ENCODE assay signal across 18 mouse cellular contexts in genomic region chr8:105454088-105454487, GRCm38 (mm10). TPM values are rescaled to one million over a fixed set of nuclear protein-coding genes. Genes with fewer than 3 reads are reported as not detected.
DNase-seq lines count a peak whose midpoint lies in the region; ATAC-seq and TF ChIP-seq lines count a peak whose summit lies in the region.
"Had no signal": no experiment of that assay in that cellular context is flagged by ENCODE, and none has a peak within 500 bp of the region (broad histone marks: within the 10 kb centered on the region; RNA-seq: fewer than 3 reads in every experiment).

No protein-coding gene starts in this region.

- peak; percentile 52; the same call in 1 of the 2 replicates for ATAC-seq in liver, embryonic 12.5 days
- no peak for ATAC-seq in liver, embryonic 11.5 days (replicated peaks; ENCODE audit: low FRiP score)
- no peak for ATAC-seq in forebrain, postnatal 0 days
- ATAC-seq: hindbrain, embryonic 16.5 days had no signal

- no peak overlapping the region for H3K4me3 ChIP-seq in liver, embryonic 12.5 days
- H3K4me3 ChIP-seq in liver, embryonic 11.5 days (ENCODE audit: low read depth, low read length): no peak overlapping the region
- H3K4me3 ChIP-seq in forebrain, postnatal 0 days (ENCODE audit: low read depth, low read length): no peak overlapping the region

- no peak for TF ChIP-seq CTCF in forebrain, postnatal 0 days (IDR thresholded peaks at IDR 0.05; ENCODE audit: low read depth)

- no peak overlapping the region for H3K9ac ChIP-seq in liver, embryonic 12.5 days
- no peak overlapping the region for H3K9ac ChIP-seq in liver, embryonic 11.5 days (ENCODE audit: low read depth, low read length)
- no peak overlapping the region for H3K9ac ChIP-seq in forebrain, postnatal 0 days

- H3K36me3 ChIP-seq in liver, embryonic 12.5 days: no peaks in the 10 kb centered on the region
- no peaks in the 10 kb centered on the region for H3K36me3 ChIP-seq in liver, embryonic 11.5 days (ENCODE audit: control insufficient read depth, insufficient read depth, low read length)
- H3K36me3 ChIP-seq in forebrain, postnatal 0 days (ENCODE audit: insufficient read depth): no peaks in the 10 kb centered on the region

- H3K9me3 ChIP-seq in liver, embryonic 12.5 days (replicated peaks): no peaks in the 10 kb centered on the region
- H3K9me3 ChIP-seq in liver, embryonic 11.5 days (ENCODE audit: control insufficient read depth, low read length): no peaks in the 10 kb centered on the region
- no peaks in the 10 kb centered on the region for H3K9me3 ChIP-seq in forebrain, postnatal 0 days (ENCODE audit: low read length)
- H3K9me3 ChIP-seq: megakaryocyte, embryonic 14.5 days had no signal

- H3K27me3 ChIP-seq in liver, embryonic 12.5 days (replicated peaks): peaks cover 31% of the 10 kb centered on the region
- peaks cover 5% of the 10 kb centered on the region; the same call in 1 of the 2 replicates for H3K27me3 ChIP-seq in liver, embryonic 11.5 days (replicated peaks; ENCODE audit: control insufficient read depth, insufficient read depth, low read length)
- H3K27me3 ChIP-seq in forebrain, postnatal 0 days (ENCODE audit: insufficient read depth, low read length): no peaks in the 10 kb centered on the region

- H3K4me1 ChIP-seq in liver, embryonic 12.5 days: peaks cover 47% of the 10 kb centered on the region
- 0 out of 2 replicates have a peak, but pooled peaks cover 4% of the 10 kb centered on the region for H3K4me1 ChIP-seq in liver, embryonic 11.5 days (replicated peaks; ENCODE audit: control insufficient read depth, insufficient read depth, low read length)
- no peaks in the 10 kb centered on the region for H3K4me1 ChIP-seq in forebrain, postnatal 0 days (ENCODE audit: insufficient read depth)

- H3K27ac ChIP-seq in liver, embryonic 12.5 days: no peak overlapping the region
- H3K27ac ChIP-seq in liver, embryonic 11.5 days (ENCODE audit: low read depth, low read length): no peak overlapping the region
- no peak overlapping the region for H3K27ac ChIP-seq in forebrain, postnatal 0 days (ENCODE audit: low read depth, low read length)

- DNase-seq in adrenal gland, postnatal 10 days: peak; percentile 32
- DNase-seq in adrenal gland, postnatal 4 days (ENCODE audit: low spot score in 2 of 2): no peak
- DNase-seq in liver, embryonic 11.5 days (ENCODE audit: low spot score): no peak
- peak; percentile 66 for DNase-seq in MN1 (ENCODE audit: low spot score)
- peak; percentile 48 to 53 for DNase-seq in lung, postnatal 4 days
- DNase-seq in forebrain, postnatal 0 days: no peak
- DNase-seq in layer of hippocampus, postnatal 10 days (ENCODE audit: low spot score in 2 of 2): no peak
- DNase-seq: cerebellum, adult 9-10 months; kidney, adult 11 months; kidney, postnatal 14 days; thymus, postnatal 25 days had no signal

- no peak overlapping the region for H3K4me2 ChIP-seq in liver, embryonic 12.5 days
- no peak overlapping the region for H3K4me2 ChIP-seq in liver, embryonic 11.5 days
- no peak overlapping the region for H3K4me2 ChIP-seq in forebrain, postnatal 0 days (ENCODE audit: low read depth)

- 58% methylated on average over 5 of the region's 5 CpGs for WGBS in liver, embryonic 12.5 days (ENCODE audit: insufficient replicate concordance)
- 57% methylated on average over 5 of the region's 5 CpGs for WGBS in liver, embryonic 11.5 days
- WGBS in forebrain, postnatal 0 days: 67% methylated on average over 5 of the region's 5 CpGs

RNA-seq across cellular contexts. Expression of gene Tppp3, which starts 17.2 kb away (rescaled TPM):
- total RNA-seq in adrenal gland, postnatal 10 days (2021): 100 to 1,000 TPM in 1 of 2 experiments, 10 to 100 TPM in 1; 67.9 to 106 TPM
- 10 to 100 TPM; 88.4 to 89.4 TPM for total RNA-seq in adrenal gland, postnatal 4 days (2021)
- 1.2 and 1.4 TPM in 2 replicates for polyA plus RNA-seq in liver, embryonic 12.5 days (2016; fragmentation: Nextera tagmentation; extraction: Ambion mirVana)
- 3.1 and 3.2 TPM in 2 replicates for polyA plus RNA-seq in liver, embryonic 11.5 days (2014; fragmentation: Nextera tagmentation; extraction: Ambion mirVana)
- total RNA-seq in forebrain, postnatal 0 days (2014; rRNA removed): 66.6 and 80.6 TPM in 2 replicates
- polyA plus RNA-seq in forebrain, postnatal 0 days (2015; fragmentation: Nextera tagmentation; extraction: Ambion mirVana): 74.6 and 106 TPM in 2 replicates
- 10 to 100 TPM; 34.5 to 40.0 TPM for total RNA-seq in layer of hippocampus, postnatal 10 days (2021)

RNA-seq across cellular contexts. Expression of gene Lrrc36, which starts 40.7 kb away (rescaled TPM):
- 1 to 10 TPM; 3.3 to 3.8 TPM for total RNA-seq in adrenal gland, postnatal 10 days (2021)
- 1 to 10 TPM; 5.4 to 6.4 TPM for total RNA-seq in adrenal gland, postnatal 4 days (2021)
- polyA plus RNA-seq in liver, embryonic 12.5 days (2016; fragmentation: Nextera tagmentation; extraction: Ambion mirVana): 0.07 and 0.18 TPM in 2 replicates
- polyA plus RNA-seq in liver, embryonic 11.5 days (2014; fragmentation: Nextera tagmentation; extraction: Ambion mirVana): 0.19 TPM in 1 of 2 replicates, not detected in the other
- total RNA-seq in forebrain, postnatal 0 days (2014; rRNA removed): 1.7 and 1.8 TPM in 2 replicates
- 0.40 and 1.1 TPM in 2 replicates for polyA plus RNA-seq in forebrain, postnatal 0 days (2015; fragmentation: Nextera tagmentation; extraction: Ambion mirVana)
- total RNA-seq in layer of hippocampus, postnatal 10 days (2021): 1 to 10 TPM in 1 of 2 experiments, under 1 TPM in 1; 0.98 to 1.4 TPM
- total RNA-seq: liver, adult 2 months had no signal
- polyA plus RNA-seq: liver, adult 2 months had no signal

RNA-seq across cellular contexts. Expression of gene Kctd19, which starts 40.8 kb away (rescaled TPM):
- under 1 TPM; 0.15 to 0.33 TPM for total RNA-seq in adrenal gland, postnatal 10 days (2021)
- total RNA-seq in adrenal gland, postnatal 4 days (2021): not detected
- polyA plus RNA-seq in liver, embryonic 12.5 days (2016; fragmentation: Nextera tagmentation; extraction: Ambion mirVana): not detected in 2 replicates
- not detected in 2 replicates for polyA plus RNA-seq in liver, embryonic 11.5 days (2014; fragmentation: Nextera tagmentation; extraction: Ambion mirVana)
- total RNA-seq in forebrain, postnatal 0 days (2014; rRNA removed): 0.10 and 0.15 TPM in 2 replicates
- 0.16 and 0.19 TPM in 2 replicates for polyA plus RNA-seq in forebrain, postnatal 0 days (2015; fragmentation: Nextera tagmentation; extraction: Ambion mirVana)
- total RNA-seq in layer of hippocampus, postnatal 10 days (2021): not detected
- total RNA-seq: left cerebral cortex, postnatal 25 days; liver, adult 2 months had no signal
- polyA plus RNA-seq: frontal cortex, adult 2 months; hindbrain, embryonic 16.5 days; liver, adult 2 months; stomach, embryonic 16.5 days had no signal

RNA-seq across cellular contexts. Expression of gene Zdhhc1, which starts 42.6 kb away (rescaled TPM):
- 10 to 100 TPM; 15.1 to 18.4 TPM for total RNA-seq in adrenal gland, postnatal 10 days (2021)
- 10 to 100 TPM; 26.2 to 28.6 TPM for total RNA-seq in adrenal gland, postnatal 4 days (2021)
- polyA plus RNA-seq in liver, embryonic 12.5 days (2016; fragmentation: Nextera tagmentation; extraction: Ambion mirVana): 4.0 and 4.6 TPM in 2 replicates
- 6.4 and 8.9 TPM in 2 replicates for polyA plus RNA-seq in liver, embryonic 11.5 days (2014; fragmentation: Nextera tagmentation; extraction: Ambion mirVana)
- 22.9 and 30.4 TPM in 2 replicates for total RNA-seq in forebrain, postnatal 0 days (2014; rRNA removed)
- 16.2 and 22.7 TPM in 2 replicates for polyA plus RNA-seq in forebrain, postnatal 0 days (2015; fragmentation: Nextera tagmentation; extraction: Ambion mirVana)
- total RNA-seq in layer of hippocampus, postnatal 10 days (2021): 10 to 100 TPM; 17.5 to 20.4 TPM

Comparison
In these comparisons a context has a peak if more than half of its experiments do, and no peak if none do; other contexts are left out.
1. DNase-seq: peak in adrenal gland, postnatal 10 days (single experiment), MN1 (single experiment) and lung, postnatal 4 days (2 of 2); none in adrenal gland, postnatal 4 days (0 of 2), liver, embryonic 11.5 days (single experiment), forebrain, postnatal 0 days (single experiment) and layer of hippocampus, postnatal 10 days (0 of 2).